Mouse (Mus musculus) kidney, postnatal 36 days (tissue): ENCODE results near the gene Senp2.
A peak's percentile ranks its signal among the peaks of the same experiment; 100 is the strongest.
"Not testable (repeated sequence)": the region's sequence is repeated elsewhere in the genome, so short reads cannot be mapped to it uniquely, and the experiment has no call there.

Experiments
- DNase-seq, 2 experiments: peaks; one replicate each; pipeline ENCODE4 v3.0.0; 2021 to 2022; ENCODE audit warnings: mixed read lengths in 2 of 2

The Senp2 gene

DNA sequence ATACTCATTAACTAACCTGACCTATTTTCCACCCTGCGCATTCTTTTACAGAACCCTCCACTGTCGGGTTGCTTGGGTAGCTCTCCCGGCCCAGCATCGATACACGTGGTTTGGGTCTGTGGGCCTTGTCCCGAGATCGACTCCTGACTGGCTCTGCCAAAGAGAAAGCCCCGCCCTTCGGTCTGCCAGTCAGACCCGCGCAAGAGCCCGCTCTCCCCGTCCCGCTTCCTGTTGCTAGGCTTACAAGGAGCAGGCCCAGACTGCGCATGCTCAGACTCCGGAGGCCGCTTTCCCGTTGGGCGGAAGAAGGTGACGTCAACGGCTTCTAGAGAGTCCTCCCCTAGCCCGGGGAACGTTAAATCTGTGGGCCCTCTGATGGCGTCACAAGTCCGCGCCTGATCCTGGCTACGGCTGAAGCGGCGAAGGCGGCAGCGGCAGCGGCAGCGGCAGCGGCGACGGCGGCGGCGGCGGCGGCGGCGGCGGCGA, at the start of gene Senp2:
Senp2 (plus strand) TSS at position 386 of the 486 bp plus-strand sequence.
- DNase-seq, result peak; percentile 100

DNA sequence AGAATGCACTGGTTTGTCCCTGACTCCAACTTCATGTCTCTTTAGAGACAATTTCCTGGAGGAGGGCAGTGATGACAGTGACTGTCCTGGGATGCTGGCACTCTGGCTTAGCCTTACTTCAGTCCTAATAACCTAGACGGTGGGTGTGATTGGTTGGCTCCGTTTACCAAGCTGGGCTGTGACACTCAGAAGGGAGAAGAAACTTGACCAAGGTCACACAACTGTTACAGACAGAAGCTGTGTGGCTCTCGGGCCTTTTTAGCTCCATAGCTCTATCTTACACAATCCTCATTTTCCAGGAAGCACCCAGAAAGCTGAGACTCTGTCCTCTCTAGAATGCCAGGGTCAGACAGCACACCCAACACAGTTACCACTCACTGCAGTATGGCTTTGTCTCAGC, 43.7 kb upstream of the Senp2 start:
- no peak for DNase-seq

- DNase-seq, result no peak
Measured at GRCm38 (mm10) chr16:21969874-21970273, 39.4 kb upstream of the Senp2 start.

- no peak for DNase-seq
Measured at GRCm38 (mm10) chr16:21970536-21970935, 38.7 kb upstream of the Senp2 start.

DNA sequence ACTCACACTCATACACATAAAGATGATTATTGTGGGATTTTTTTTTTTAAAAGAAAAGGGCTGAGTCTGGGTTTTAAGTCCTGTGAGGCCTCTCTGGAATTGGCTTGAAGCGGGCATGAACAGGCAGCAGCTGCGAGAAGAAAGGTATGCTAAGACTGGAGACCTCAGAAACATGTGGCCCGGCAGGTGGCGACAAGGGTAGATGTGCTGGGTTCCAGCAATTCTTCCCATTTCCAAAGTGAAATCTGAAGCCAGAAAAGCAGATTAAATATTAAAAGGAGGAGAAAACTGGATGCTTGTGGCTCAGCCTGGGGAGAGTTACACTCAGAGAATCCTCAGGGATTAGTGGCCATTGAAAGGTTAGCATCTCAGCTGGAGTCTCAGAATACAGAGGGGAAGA, 37.8 kb upstream of the Senp2 start:
- DNase-seq, result peak in 1 of 2 experiments; percentile 6

DNA sequence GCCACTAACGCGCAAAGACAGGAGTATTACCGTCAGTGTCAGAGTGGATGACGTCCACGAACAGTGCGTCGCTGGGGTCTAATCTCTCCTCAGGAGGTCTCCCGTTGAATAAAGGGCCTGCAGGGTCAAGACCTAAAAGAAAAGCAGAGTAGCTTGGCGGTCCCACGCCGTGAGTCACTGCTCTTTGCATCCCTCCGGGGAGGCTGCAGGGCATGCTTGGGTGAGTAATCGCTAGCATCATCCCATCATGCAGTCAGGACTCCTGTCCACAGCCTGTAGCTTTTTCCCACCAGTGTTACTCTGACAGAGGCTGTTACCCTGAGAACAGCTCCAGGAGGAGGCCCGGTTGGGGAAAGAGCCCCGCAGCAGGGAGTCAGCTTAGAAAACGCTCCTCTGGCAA, 33.1 kb upstream of the Senp2 start:
- no peak for DNase-seq

DNA sequence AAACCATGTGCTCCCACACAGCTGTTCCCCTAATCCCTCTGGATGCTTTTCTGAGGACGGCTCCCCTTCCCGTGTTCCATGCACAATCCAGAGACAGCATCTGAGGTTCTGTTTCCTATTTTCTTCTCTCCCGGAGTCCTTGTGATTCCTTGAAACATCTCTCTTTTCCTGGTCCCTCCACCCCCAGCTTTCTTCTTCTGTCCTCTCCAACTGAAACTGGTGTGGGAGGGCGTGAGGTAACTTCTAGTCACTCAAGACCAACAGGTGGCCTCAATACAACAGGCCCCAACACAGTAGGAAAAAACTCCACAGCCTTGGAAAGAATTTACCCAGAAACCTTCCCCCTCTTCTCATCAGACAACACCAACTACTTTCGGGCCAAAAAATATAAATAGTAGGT, 31.9 kb upstream of the Senp2 start:
- DNase-seq, result no peak

GRCm38 (mm10) chr16:21983146-21983545, 26.1 kb upstream of the Senp2 start:
- no peak for DNase-seq

DNA sequence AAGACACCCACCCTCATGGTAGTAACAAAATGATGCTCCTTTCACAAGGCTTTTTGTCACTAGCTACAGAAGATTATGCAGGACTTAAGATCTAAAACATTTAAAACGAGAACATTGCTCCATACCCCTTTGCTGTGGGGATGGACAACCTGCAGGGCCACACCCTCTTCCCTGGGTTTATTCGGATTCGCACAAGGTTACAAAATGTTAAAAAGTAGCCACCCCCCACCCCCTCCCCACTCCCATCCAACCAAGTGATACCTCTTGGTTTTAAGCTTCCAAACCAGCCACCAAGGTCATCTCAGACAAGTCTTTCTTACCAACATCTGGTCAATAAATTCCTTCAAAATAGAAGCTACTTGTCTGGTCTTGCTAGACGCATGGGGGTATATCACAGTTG, 25.7 kb upstream of the Senp2 start:
- DNase-seq, result no peak

DNA sequence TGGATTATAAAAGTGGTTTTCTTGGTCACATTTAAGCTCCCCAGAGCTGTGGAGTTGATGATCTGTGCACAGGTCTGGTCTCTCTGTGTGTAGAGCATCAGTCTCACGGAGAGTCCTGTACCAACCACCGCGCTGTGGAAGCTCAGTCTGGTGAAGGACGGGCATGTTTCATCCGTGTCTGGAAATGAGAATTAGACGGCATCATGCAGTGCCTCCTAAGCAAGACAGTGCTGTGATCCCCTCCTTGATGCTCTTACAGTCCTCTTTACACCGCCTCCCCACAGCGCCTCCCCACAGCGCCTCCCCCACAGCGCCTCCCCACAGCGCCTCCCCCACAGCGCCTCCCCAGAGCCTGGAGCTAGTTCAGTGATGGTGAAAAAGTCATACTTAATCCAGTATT, 25.2 kb upstream of the Senp2 start:
- no peak for DNase-seq

DNA sequence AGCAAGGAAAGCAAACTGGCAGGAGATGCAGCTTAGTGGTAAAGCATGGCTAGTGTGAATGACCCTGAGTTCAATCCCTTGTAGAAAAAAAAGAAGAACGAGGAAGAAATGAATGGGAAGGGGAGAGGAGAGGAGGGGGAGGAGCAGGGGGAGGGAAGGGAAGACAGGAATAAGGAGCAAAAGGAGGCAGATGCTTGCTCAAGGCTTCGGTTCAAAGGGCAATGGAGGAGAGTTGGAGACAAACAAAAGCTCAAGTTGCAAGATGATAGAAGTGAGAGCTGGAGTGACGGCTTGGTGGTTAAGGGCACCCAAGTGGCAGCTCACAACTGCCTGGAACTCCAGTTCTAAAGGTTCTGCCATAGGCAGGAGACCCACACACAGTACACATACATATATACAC, 23.1 kb upstream of the Senp2 start:
- no peak for DNase-seq

GRCm38 (mm10) chr16:21987956-21988355, 21.3 kb upstream of the Senp2 start:
- no peak for DNase-seq

GRCm38 (mm10) chr16:21990893-21991292, 18.4 kb upstream of the Senp2 start:
- not testable (repeated sequence) for DNase-seq

DNA sequence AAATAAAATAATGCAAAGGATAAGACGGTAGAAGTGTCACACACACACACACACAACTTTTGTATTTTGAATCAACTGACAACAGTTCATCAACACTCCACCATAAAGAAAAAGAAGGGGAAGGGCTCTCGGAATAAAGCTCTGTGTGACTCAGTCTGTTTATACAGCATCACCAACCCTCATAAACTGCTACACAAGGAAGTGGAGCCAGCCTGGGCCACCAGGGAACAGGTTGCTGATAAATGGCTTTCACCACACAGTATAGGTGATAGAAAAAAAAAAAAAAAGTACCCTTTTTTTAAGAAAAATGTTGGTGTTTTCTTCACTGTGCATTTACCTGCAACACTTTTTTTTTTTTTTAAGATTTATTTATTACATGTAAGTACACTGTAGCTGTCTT, 17.5 kb upstream of the Senp2 start:
- DNase-seq, result no peak

GRCm38 (mm10) chr16:21995304-21995703, 14.0 kb upstream of the Senp2 start, which contains the start of gene Liph:
Gene Liph, minus strand, starts transcription at chr16:21995663.
- peak; percentile 20 to 34 for DNase-seq

GRCm38 (mm10) chr16:21996402-21996801, 12.9 kb upstream of the Senp2 start:
- no peak for DNase-seq

- no peak for DNase-seq
Measured at GRCm38 (mm10) chr16:21996881-21997641, 12.2 kb upstream of the Senp2 start.

- DNase-seq, result no peak
Measured at GRCm38 (mm10) chr16:21998061-21998460, 11.2 kb upstream of the Senp2 start.

DNA sequence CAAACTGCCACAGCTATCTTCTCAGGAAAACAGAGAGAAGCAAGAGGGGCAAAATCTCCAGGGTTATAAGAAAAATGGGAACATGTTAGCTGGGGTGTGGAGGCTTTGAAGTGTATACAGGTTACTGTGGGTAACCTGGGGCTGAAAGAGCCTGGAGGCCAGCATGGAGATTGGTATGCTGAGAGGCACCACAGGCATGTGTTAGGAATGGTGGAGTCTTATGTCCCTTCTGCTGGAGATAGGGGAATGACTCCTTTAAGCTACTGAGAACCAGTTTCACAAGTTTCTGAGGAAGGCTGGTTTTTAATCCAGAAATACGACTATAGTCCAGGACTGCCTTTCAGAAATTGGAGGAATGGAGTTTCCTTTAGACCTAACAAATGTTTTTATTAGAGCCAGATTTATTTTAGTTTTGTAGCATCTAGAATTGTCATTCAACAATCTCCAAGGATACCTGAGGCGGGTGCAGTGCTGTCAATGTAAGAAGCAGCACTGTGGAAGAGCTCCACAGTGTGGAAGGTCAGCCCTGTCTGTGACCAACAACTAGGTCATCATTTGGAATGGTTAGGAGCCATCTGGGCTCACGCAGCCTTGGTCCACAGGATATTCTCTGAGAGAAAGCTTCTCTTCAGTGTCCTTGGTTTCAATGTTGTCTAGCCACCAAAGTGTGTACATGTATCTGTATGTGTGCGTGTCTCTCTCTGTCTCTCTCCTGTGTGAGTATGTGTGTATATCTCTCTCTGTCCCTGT, 9.2 kb upstream of the Senp2 start:
- no peak for DNase-seq

- DNase-seq, result no peak
Measured at GRCm38 (mm10) chr16:22001172-22001571, 8.1 kb upstream of the Senp2 start.

DNA sequence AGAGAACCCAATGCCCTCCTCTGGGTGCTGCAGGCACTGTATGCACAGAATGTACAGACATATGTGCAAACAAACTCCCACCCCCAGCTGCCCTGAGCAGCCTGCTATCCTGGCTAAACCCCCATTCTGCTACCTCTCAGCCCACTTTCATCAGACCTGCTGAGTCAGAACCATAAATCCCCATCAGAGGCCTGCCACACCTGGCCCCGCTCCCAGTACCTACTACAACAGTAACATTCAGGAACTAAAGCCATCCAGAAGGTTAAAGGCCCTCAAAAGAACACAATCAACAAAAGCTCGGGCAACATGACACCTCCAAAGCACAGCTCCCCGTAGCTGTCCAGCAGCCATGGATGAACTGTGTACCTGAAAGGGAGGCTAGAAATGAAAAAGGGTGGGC, 7.7 kb upstream of the Senp2 start:
- no peak for DNase-seq

DNA sequence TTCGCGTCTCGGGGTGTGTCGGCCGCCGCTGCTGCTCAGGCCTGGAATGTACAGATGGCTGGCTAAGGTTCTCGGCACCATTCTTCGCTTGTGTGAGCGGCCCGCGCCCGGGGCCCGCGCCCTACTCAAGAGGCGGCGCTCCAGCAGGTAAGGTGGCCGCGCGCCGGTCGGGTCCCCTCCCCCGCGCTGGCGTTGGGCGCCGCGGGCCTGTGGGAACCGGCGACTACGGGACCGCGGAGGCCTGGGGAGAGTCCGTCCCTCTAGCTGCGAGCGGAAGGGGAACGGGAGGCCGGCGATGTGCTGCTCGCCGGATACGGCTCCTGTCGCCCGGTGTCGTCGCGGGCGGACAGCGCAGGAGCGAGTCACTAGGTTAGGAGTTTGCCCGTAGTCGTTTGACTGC, 312 bp downstream of the Senp2 start:
- DNase-seq, result peak; percentile 48 to 75

DNA sequence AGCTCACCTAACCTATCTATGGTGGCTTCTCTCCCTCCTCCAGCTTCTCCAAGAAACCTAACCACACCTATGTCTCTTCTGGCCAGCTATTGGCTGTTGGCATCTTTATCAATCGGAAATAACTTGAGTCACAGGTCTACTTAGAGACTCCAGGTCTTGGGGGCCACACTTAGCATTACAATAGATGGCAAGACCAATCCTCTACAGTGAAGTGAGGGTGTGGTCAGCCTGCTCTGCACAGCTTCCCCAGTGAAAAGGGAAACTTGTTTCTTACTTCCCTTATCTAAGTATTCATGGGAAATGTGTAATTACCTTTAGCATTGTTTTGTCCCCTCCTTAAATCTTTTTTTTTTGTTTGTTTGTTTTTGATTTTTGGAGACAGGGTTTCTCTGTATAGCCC, 6.3 kb downstream of the Senp2 start:
- DNase-seq, result no peak

GRCm38 (mm10) chr16:22022122-22022521, 12.8 kb downstream of the Senp2 start:
- DNase-seq, result peak in 1 of 2 experiments; percentile 38
